Mouse (Mus musculus) mesoderm, embryonic 11.5 days (tissue): ENCODE results near the gene Jph2.
A peak's percentile ranks its signal among the peaks of the same experiment; 100 is the strongest.

Source experiments
- DNase-seq: peaks from one replicate; pipeline ENCODE4 v3.0.0-alpha.2; 2012; ENCODE audit warnings: low read depth, low spot score

The Jph2 gene

DNA sequence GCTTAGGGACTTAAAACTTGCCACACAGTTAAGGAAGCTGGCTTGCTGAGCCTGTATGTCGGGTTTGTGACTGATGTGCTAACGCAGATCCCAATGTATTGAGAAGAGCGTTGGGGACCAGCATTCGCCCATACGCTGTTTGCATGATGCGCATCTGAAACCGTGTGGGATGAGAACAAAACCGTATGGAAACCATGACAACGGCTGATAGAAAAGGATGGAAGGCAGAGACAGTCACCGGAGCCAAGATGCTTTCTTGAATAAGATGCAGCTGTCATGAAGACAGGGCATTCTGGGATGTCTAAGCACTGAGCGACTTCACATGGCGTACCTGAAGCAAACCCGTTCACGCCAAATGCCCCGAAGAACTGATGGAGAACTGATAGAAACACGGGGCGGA is 88.4 kb downstream of the Jph2 start:
- DNase-seq: no peak

- DNase-seq: no peak
These were observed 94.8 kb downstream of the Jph2 start for GRCm38 (mm10) chr2:163303037-163303436.

DNA sequence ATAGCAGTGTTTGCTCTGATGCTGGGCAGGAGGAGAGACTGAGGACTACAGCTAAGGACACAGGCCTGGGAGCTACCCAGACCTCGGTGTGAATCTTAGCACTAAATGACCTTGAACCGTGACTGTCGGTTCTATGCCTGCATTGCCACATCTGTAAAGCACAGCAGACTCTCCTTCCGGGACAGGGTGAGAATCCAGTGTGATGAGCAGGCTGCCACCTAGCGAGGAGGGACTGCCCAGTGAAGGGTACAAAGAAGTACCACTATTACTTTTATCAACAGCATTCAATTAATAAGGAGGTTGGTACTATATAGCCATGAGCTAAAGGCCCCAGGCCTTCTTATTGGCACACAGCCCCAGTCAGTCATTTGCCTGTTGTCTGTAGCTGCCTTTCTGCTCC is 96.2 kb downstream of the Jph2 start:
- no peak for DNase-seq

GRCm38 (mm10) chr2:163300069-163301060 is 97.4 kb downstream of the Jph2 start:
- peak; percentile 44 for DNase-seq

DNA sequence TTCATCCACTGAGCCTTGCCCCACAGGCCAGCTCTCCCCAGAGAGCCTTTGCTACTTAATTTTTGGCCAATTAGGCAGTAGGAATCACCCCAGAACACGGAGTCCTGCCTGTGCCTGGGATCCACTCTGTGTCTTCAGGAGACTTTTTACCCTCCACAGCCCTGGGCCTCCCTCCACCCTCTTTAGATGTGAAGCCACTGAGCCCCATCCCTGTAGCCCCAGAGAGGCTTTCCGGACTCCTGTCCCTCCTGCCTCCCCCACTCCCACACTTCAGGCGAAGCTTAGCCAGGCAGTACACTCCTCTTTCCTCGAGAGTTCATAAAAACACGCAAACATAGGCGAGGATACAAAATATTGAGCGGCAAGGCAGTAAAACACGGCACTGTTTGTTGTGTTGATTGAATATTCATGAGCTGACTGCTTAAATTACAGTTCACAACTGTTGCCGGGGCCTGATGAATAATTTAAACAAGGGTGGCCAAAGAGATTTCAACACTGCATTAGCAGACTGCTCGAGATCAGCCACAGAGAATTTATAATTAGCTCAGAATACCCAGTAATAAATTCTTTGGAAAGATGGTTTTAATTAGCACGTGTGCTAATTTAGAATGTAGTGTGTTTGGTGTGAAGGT is 100.7 kb downstream of the Jph2 start:
- DNase-seq: no peak

DNA sequence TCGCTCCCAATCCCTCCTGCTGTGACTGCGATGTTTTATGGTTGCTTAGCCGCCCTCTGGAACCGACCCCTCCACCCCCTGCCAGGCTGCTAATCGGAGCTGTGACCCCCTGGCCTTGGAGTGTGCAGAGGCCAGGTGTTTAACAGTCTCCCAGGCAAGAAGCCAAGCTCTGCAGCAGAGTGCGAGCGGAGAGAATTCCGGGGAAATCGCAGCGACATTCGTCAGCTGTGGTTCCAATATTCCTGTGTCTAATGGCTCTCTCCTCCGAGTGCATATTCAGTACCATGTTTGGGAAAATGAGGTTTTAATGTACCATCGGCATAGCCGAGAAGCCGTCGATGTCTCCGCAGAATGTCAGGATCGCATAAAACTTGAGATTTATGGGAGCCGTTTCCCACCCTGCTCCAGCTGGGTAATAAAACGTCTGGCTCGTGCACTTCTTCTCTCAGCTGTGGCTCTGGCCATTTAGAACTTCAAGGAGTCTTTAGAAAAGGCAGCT is 108.9 kb downstream of the Jph2 start:
- peak; percentile 84 for DNase-seq
